Mouse (Mus musculus): ENCODE data around the gene Cacna2d3.

Cacna2d3 gene

DNA sequence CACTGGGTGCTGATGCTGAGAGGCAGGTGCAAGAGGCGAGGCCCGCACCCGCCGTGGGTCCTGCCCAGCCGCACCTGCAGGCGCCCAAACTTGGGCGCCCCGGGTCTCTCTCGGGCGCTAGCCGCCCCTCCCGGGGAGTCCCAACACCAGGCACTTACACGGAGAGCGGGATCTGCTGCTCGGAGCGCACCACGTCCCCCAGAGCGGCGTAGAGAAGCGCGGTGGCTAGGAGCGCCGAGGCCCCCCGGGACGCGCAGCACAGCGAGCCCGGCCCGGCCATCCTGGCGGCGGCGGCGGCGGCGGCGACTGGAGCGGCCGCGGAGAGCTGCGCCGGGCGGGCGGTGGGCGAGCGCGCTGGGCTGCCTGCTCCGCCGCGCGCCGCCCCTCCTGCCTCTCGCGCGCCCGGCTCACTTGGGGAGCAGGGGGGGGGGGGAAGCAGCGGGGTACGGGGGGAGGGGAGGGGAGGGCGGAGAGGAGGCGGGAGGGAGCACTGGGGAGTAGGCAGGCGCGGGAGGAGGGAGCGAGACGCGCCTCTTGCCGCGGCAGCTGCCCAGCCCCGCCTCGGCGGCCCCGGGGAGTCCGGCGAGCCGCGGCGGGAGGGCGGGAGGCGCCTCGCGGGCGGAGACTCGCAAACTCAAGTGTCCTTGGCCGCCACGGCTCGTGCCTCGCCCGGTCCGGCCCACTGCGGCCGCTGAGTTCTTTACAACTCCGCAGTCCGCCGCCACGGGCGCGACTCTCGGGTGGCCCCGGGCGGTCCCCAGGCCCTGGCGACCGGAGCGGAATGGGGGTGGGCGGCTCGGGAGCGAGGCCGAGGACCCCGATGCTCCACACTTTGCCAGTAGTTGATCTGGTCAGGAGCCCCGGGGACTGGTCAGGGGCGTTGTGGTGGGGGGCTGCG is at the start of gene Cacna2d3:
Cacna2d3 (minus strand) TSS at position 377 of the 898 bp plus-strand sequence.
- no peak for DNase-seq (ENCODE audit: low spot score)

DNA sequence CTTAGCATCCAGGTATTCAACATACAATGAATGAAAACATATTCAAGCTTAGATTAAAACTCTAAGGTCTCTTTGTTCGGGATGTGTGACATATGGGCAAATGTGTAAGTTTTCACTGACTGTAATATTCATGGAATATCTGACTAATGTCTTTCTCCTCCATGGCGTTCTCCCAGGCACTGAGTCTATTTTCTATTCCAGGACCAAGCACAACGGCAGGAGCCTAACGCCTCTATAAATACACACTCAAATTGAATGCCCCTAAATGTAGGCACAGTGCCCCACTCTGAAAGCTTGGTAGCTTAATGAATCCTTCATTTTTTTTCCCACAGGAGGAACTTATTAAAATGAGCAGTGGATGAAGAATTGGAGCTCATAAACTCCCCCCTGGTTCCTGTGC is 47.8 kb upstream of the Cacna2d3 start:
- DNase-seq (ENCODE audit: low spot score), result no peak

DNA sequence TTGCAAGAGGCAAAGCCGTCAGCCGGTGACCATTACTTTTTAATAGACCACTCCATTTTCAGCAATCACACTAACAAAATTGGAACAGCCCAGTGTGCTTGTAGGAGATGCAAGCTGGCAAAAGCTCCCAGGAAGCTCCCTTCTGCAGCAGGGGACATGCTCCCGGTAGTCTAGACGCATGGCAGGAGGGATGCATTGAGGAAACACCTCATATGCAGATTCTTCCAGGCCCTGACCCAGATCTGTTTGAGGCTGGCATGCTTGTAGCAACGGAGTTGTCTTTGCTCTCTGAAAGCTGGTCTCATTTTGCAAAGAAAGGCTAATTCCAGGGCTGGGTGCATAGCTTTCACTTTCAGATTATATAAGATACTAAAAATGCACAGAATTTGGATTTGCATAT is 31.2 kb upstream of the Cacna2d3 start:
- DNase-seq (ENCODE audit: low spot score), result no peak

DNA sequence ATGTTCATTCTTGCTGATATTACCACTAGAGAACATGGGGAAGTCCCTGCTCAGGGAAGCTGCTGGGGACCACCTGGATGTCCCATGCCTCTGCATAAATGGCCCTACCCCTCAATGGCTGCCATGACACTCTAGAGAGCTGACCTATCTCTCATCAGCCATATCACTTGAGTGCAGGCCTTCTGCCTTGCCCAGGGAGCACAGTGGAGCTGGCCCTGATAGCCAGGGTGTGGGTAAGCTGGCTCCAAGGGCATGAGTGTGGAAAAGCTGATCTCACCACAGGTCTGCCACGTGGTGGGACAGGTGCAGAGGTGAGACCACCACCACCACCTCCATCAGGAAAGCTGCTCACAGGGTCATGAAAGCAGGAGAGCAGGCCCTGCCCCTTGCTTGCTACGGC is 17.1 kb upstream of the Cacna2d3 start:
- DNase-seq (ENCODE audit: low spot score), result no peak

DNA sequence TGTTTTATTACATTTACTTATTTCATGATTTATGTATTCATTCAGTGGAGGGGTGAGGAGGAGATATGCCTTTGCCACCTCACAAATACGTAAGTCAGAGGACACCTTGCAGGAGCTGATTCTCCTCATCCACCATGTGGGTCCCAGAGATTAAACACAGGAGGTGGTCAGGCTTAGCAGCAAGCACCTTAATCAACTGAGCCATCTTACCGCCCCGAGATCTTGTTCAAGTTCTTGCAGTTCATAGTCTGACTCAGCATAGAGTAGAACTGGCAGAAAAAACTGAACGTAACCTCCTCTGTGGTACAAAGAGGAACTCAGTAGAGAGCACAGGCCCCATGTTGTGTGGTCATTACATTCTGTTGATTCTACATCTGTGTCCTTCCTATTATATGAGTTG is 8.6 kb upstream of the Cacna2d3 start:
- no peak for DNase-seq (ENCODE audit: low spot score)

DNA sequence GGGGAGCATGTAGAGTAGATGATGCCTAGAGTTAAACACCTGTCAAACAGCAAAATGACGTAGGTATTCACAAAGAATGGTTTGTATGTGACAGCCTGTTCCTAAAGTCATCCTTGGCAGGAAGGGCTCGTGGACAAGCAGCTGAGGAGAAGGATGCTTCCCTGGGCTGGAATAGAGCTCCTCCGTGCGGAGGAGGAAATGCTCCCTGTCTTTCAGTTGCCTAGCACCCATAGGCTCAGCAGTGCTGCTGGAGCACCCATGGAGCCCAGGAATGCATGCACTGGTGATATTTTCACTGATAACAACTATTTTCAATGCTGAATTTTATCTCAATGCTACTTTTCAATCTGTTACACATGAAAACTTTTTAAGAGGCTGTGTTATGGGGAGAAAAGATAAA is 7.3 kb upstream of the Cacna2d3 start:
- DNase-seq (ENCODE audit: low spot score), result no peak

DNA sequence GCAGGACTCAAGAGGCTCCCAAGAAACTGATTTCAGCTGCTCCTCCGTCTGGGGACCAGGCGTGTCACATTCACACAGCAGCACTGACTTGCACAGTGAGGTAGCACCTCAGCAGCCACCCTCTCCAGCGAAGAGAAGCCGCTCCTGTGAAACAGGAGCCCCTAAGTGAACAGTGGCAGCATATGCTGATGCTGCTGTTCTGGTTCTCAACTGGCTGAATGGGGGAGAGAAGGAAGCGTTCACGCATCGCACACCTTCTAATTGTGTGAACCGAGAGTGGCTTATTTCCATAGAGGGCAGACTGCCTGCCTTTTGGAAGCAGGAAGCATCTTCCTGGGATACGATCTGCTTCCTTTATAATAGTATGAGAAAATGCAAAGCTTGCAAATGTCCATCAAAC is 5.9 kb upstream of the Cacna2d3 start:
- DNase-seq (ENCODE audit: low spot score), result no peak

DNA sequence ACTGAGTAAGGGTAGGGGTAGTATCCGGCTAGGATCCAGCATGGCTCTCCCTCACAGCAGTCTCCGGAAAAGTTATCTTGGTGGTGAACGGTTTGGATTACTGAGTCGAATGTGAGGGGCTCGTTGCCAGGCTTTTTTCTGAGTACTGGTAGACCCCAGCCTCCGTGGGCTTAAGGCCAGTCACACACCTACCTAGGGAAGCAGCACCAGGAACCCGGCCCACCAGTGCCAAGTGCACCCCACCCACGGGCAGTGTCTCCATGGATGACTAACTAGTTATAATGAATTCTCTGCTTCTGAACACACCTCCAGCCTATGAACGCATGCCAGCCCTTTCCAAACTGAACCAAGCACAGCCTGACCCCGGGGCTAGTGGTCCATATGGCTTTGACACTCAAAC is 1.6 kb upstream of the Cacna2d3 start:
- no peak for DNase-seq (ENCODE audit: low spot score)

DNA sequence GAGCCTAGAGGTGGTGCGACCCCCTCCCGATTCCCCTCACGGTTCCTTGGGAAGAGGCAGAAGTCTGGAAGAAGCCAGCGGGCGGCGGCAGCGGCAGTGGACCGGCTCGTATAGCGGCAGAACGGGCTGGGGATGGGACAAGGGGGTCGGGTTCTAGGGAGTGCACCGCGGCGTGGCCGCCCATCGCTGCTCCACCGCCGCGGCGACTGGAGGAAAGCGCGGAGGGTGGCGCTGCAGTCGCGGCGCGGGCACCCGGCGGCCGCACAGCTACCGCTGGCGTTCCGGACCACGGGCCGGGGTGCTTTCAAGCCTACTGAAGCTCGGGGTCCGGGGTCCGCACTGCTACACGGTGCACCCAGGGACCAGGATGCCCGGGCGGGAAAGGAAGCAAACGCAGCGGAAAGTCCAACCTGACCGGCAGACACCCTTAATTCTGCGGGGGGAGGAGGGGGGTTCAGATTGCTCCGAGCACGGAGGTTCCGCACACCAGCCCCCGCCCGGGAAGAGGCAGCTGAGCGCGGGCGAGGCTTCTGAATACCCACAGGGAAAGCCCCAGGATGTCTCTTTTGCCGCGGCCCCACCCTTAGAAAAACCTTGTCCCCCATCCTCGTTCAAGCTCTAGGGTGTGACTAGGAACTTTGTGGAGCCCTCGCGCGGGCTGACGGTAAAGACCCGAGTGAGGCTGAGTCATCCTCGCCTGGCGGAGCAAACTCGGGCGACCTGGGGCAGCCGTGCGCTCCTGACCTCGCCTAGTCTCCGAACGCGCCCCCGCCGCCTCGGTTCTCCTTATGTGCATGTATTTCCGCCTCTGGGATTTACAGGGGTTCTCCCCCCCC is 940 bp upstream of the Cacna2d3 start:
- DNase-seq (ENCODE audit: low spot score), result no peak

DNA sequence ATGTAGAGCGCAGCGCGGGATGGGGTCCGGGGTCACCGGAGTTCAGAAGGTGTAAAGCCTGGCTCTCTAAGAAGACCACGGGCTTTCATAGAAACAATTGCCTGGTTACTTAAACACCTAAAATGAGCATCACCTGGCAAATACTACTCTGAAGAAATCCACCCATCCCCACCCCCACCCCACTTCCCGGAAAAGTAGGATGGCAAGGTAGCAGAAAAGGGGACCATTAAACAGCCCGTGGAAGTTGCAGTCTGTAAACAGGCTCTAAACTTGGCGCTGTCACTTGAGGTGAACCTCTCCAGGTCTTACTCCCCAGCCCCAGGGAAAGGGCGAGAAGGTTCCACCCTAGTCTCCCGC is 555 bp downstream of the Cacna2d3 start:
- DNase-seq (ENCODE audit: low spot score), result no peak

DNA sequence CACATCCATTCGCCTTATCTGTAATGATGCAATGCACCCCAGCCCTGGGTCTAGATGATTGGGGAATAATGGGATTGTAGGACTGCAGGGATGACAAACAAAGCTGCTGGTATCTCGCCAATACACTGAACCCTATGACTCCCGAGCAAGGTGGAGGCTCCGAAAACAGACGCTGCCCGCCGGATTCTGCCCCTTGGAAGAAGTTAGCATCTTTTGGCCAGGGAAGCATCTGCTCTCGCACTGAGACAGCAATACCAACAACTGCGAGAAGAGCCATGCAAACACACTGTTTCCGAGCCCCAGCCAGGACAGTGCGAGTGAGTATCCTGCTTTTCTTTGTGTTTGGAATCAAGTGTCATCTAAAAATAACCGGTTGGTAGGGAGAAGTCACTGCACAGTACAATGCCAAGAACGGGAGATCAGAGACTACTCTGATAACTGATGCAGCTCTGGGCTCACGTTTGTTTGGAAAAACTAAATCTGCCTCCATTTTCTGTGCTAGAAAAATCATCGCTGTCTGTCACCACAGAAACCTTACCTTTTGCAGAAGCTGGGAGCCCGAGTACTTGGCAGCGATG is 1.2 kb downstream of the Cacna2d3 start:
- no peak for DNase-seq (ENCODE audit: low spot score)

DNA sequence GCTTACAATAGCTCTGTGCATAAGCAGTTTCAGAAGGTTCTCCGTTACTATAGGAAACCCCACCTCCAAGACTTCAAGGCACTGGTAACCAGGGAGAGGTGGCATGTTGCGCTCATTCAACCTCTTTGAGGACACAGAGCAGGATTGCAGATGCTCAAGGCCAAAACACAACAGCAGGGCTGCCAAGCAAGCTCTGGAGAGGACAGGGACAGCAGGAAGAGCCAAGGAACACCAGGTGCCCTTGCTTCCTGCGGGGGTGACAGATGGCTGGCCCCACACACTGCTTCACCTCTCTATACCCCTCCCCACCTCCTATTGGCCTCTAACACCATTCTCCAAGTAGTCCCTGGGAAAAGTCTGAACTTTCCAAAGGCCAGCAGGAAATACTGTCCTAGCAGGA is 9.0 kb downstream of the Cacna2d3 start:
- no peak for DNase-seq (ENCODE audit: low spot score)

DNA sequence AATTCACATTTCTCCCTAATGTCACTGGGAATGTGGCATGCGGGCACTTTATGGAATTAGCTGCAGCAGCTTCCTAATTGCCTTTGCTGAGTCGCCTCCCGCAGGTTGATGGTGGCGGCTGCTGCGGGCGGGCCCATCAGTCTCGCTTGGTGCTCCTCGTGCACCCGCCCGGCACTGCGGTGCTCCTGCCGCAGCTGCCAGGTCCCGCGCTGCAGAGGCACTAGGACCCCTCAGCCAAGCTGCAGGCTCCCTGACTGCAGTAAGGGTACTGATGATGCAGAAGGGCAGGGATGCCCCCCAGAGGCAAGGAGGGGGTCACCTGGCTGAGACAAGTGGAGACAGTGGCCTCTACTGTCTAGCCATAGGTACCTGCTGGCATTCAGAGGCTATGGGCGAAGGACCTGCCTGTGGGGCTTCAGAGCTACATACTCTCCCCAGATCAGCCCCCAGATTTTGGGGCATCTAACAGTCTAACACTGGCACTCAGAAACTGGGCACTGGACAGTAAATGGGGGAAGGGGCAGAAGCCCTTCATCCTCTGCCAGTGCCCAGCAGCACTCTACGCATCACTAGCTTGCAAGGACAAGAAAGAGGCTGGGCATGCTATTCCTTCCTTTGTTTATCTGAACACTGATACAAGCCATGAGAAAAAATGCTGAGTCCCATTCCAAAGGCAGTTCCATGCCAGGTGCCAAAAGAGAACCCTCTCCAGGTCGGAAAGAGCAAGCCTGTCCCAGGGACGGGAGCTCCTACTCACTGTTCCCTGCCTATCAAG is 13.9 kb downstream of the Cacna2d3 start:
- no peak for DNase-seq (ENCODE audit: low spot score)

DNA sequence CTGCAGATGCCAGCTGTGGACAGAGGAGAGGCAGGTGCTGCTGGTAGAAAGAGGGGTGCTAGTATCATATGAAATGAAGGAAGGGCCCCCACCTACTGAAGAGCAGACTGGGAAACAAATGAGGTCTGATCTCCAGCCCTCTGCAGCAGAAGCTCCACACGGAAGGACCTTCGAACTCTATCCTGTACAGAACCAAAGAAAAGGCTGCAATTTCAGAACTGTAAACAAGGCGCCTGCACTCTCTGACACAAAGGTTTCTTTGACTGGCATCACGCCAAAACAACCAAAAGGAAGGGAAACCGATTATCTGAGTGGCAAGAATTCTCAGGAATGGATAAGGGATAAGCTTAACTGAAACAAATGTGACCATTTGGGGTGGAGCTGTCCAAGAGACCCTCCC is 18.9 kb downstream of the Cacna2d3 start:
- no peak for DNase-seq (ENCODE audit: low spot score)

DNA sequence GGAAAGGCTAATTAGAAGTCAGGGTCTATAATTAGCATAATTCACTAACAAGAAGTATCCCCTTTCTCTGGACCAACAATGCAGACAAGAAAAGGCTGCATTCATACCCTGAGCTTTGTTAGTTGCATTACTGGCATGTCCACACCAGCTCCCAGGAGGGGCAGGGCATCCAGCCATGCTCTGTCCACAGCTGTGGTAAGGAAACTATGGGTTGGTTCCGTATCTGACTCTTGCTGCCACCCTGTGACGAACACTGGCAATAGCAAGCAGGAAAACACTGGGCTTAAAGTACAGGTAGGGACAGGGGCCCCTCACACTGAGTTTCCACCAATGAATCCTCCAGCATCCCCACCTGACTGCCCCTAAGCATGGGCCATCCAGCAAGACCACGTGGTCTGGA is 25.5 kb downstream of the Cacna2d3 start:
- DNase-seq (ENCODE audit: low spot score), result no peak

DNA sequence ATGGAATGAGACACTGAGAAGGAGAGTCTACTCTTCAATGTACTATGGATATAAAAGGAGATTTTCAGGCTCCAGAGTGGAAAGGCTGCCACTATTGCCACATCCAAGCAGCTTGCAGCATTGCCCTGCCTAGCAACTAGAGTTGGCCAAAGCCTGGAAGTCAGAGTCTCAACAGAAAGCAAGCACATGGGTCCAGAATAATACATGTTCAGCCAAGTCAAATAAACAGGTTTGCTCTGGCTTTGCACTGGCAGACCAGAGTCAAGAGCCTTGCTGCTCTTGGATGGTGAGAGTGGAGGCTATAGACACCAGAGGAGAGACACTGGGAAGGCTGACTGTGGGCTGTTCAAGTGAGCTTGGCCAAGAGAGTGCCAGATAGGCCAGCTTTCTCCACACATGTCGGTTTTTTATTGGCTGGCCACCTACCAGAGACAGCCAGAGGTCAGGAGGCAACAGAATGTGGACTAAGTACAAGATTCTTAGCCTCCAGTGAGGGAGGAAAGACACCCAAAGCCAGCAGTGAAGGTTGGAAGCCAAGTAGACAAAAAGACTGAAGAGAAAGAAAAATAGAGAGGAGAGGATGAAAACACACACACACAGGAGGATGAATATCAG is 49.1 kb downstream of the Cacna2d3 start:
- DNase-seq (ENCODE audit: low spot score), result no peak

DNA sequence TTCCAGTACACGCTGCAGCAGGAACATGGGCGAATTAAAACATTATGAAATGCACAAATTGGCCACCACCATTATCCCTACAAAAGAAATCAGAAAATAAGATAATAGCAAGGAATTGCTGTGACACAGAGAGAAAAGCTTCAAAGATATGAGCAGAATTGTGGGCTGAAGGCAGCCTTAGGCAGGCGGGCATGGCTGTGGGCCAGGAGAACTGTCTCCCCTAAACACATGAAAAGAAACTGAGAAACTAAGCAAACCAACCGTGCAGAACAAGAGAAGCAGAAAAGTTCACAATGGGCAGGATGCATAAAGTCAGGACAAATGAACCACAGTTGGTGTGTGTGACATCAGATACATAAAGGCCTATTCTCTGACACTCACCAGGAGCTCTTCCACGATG is 51.8 kb downstream of the Cacna2d3 start:
- DNase-seq (ENCODE audit: low spot score), result no peak

DNA sequence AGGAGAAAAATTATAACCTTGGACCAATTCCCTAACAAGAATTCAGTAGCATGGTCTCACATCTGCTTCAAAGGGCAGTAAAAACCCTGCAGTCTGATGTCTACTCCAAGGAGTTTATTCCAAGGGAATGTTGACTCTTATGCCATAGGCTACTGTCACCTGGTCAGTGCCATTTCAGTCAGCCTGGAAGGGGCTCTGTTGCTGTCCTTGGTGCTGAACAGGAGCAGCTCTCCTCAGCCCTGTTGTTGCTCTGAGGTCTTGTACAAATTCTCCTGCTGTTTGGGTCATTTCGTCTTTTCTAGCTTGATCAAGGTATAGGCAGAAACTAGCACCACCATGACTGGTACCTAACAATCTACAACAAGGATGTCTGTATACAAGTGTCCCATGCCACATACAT is 64.7 kb downstream of the Cacna2d3 start:
- DNase-seq (ENCODE audit: low spot score), result no peak

DNA sequence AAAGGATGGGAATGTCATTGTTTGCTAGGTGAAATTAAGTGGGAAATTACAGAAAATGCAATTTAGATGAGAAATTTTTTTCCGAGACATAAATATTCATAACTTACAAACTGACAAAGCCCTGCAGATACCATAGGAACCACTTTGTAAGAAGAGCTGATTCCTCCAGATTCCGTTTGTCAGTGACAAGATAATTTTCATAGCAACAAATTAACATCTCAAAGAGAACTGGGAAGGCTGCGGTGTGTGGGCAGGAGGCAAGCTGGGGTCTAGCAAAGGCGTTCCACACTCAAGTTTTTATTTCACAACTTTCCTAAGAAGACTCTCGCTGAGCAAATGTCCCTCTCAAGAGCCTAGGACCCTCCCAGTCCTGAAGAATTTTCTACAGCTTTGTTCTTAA is 71.1 kb downstream of the Cacna2d3 start:
- no peak for DNase-seq (ENCODE audit: low spot score)

DNA sequence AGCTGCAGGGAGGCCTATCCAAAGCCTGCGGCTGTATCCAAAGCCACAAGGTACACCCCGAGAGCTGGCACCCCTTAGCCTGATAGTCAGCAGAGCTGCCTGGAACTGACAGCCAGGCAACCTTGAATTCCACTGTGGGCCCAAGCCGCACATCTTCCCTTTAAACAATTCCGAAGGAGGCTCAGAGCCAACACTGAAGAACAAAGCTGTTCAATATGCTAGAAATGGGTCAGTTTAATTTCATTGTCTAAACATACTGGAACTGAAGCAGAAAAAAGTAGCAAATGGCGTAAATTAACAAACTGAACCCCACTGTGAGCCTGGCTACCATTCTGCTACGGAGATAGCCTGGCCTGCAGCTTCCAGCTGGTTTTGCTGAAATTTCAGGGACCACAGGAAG is 72.9 kb downstream of the Cacna2d3 start:
- DNase-seq (ENCODE audit: low spot score), result no peak

DNA sequence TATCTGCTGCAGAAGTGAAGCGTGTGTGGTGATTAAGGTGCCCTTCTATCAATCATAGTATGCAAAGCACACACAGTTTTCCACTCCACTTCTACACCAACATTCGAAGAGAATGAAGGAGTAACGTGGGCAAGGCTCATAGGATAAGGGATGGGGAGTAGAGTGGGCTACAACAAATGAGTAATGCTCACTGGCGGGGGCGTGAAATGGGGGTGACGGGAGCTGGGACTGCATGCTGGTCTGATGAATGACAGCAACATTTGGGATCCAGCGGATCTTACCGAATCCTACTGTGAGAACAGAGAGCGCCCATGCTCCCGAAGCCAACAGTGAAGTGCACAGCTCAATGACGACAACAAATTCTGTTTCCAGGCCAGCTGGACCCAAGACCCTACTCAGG is 76.2 kb downstream of the Cacna2d3 start:
- no peak for DNase-seq (ENCODE audit: low spot score)

DNA sequence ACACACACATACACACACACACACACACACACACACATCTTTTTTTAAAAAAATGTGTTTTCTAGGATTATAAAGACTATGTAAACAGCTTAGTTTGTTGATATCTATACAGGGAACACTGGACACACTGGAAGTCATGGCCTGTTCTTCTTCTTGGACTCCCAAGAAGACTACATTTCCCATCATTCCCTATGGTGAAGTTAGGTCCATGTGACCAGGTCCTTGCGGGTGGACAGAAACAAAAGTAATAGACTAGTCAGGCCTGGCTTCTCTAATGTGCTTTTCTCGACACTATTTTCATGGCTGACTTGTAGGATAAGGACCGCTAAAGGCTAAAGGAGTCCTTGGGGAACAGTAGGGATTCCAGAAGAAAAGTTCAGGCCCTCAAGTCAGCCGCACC is 78.4 kb downstream of the Cacna2d3 start:
- no peak for DNase-seq (ENCODE audit: low spot score)

All from c-Kit-positive CD71-positive TER-119-positive erythroid progenitor cells, embryonic 14.5 days (primary cell).